Mouse (Mus musculus) myocyte (in vitro differentiated cells): ENCODE measurements around the gene Eif2s2. TPM values are rescaled to one million over a fixed set of nuclear protein-coding genes. Genes with fewer than 3 reads are reported as not detected.
"Not testable (repeated sequence)": the region's sequence is repeated elsewhere in the genome, so short reads cannot be mapped to it uniquely, and the experiment has no call there.

Experiments
- H3K27me3 ChIP-seq: one replicate; pipeline ENCODE4 v1.6.1; 2011; ENCODE audit not compliant: control insufficient read depth, insufficient read depth, insufficient read length
- H3K36me3 ChIP-seq: one replicate; pipeline ENCODE4 v1.6.1; 2011; ENCODE audit not compliant: control insufficient read depth, insufficient read depth
- H3K4me2 ChIP-seq: one replicate; pipeline ENCODE4 v1.6.1; 2011; ENCODE audit warnings: low read depth, control low read depth
- H3K4me3 ChIP-seq: one replicate; pipeline ENCODE4 v1.5.1; 2011; ENCODE audit warnings: mild to moderate bottlenecking, control low read depth, moderate library complexity
- H3K79me2 ChIP-seq: one replicate; pipeline ENCODE4 v1.6.1; 2011; ENCODE audit not compliant: control insufficient read depth, insufficient read depth
- H3ac ChIP-seq: one replicate; pipeline ENCODE4 v1.6.1; 2011; ENCODE audit not compliant: control insufficient read depth, insufficient read length
- CEBPB ChIP-seq: IDR thresholded peaks from 2 replicates; pipeline ENCODE4 v1.6.1; 2011; ENCODE audit warnings: mild to moderate bottlenecking, moderate library complexity; ENCODE audit not compliant: poor library complexity, insufficient read depth, severe bottlenecking
- E2F4 ChIP-seq: IDR thresholded peaks from one replicate; pipeline ENCODE4 v1.6.1; 2011; ENCODE audit warnings: mild to moderate bottlenecking, control low read depth, moderate library complexity; ENCODE audit not compliant: insufficient read depth
- MAX ChIP-seq: IDR thresholded peaks from one replicate; pipeline ENCODE4 v1.6.1; 2011; ENCODE audit warnings: low read depth, mild to moderate bottlenecking, control low read depth
- MYOD1 ChIP-seq, 3 experiments: IDR thresholded peaks; one replicate each; pipeline ENCODE4 v1.6.1; 2011; ENCODE audit warnings: control low read depth in 2 of 3, low read depth in 2 of 3, mild to moderate bottlenecking in 2 of 3, moderate library complexity in 1 of 3; ENCODE audit not compliant: insufficient read length in 2 of 3, control insufficient read depth in 1 of 3
- MYOG ChIP-seq, 3 experiments: IDR thresholded peaks; one replicate each; pipeline ENCODE4 v1.6.1; 2011; ENCODE audit warnings: control low read depth in 2 of 3, low read depth in 2 of 3, mild to moderate bottlenecking in 2 of 3; ENCODE audit not compliant: insufficient read length in 2 of 3, control insufficient read depth in 1 of 3, insufficient read depth in 1 of 3
- POLR2A ChIP-seq: IDR thresholded peaks from one replicate; pipeline ENCODE4 v1.6.1; 2011; ENCODE audit warnings: low read depth, mild to moderate bottlenecking, control low read depth, moderate library complexity; ENCODE audit not compliant: insufficient read length
- POLR2AphosphoS2 ChIP-seq: IDR thresholded peaks from one replicate; pipeline ENCODE4 v1.6.1; 2011; ENCODE audit warnings: low read depth, control low read depth; ENCODE audit not compliant: insufficient read length
- REST ChIP-seq: IDR thresholded peaks from one replicate; pipeline ENCODE4 v1.6.1; 2011; ENCODE audit warnings: mild to moderate bottlenecking, control low read depth, moderate library complexity; ENCODE audit not compliant: insufficient read depth, insufficient read length
- SRF ChIP-seq: IDR thresholded peaks from one replicate; pipeline ENCODE4 v1.6.1; 2011; ENCODE audit warnings: low read depth; ENCODE audit not compliant: control insufficient read depth, insufficient read length
- TCF12 ChIP-seq: IDR thresholded peaks from one replicate; pipeline ENCODE4 v1.6.1; 2011; ENCODE audit warnings: mild to moderate bottlenecking, control low read depth; ENCODE audit not compliant: poor library complexity, insufficient read depth, severe bottlenecking
- TCF3 ChIP-seq: IDR thresholded peaks from one replicate; pipeline ENCODE4 v1.6.1; 2011; ENCODE audit warnings: low read depth, control low read depth; ENCODE audit not compliant: insufficient read length
- USF1 ChIP-seq: IDR thresholded peaks from one replicate; pipeline ENCODE4 v1.6.1; 2011; ENCODE audit warnings: low read depth, mild to moderate bottlenecking, control low read depth, moderate library complexity
- polyA plus RNA-seq: library from polyadenylated mRNA; unstranded; fragments of >200 nt; fragmentation: generic; extraction: Trizol; gene quantifications from one replicate; pipeline ENCODE4 v1.2.1, GENCODE M21; 2012; ENCODE audit warnings: missing spikeins

Gene Eif2s2
- polyA plus RNA-seq, 1 experiment, result 143 TPM

DNA sequence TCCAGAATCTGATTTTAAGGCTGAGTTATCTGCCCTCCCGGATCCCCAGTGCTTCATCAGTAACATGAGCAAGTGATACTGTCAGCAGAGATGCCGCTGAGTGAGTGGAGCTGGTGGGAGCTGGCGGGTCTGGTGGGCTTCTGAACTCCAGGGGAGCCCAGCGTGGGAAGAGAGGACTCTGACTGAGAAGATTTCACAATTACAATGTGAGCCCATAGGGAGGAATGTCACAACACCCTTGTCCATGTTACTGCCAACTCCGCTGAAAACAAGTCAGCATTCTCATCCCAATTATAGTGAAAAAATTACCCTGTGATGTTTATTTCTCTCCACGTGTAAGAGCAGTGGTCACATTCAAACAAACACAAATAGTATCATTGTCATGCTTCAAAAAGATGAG is 43.4 kb upstream of the Eif2s2 start:
- TF ChIP-seq REST, result no peak
- TF ChIP-seq TCF3, result no peak
- TF ChIP-seq MYOG (IDR thresholded peaks at IDR 0.05; ENCODE audit: control insufficient read depth in 1 of 3, insufficient read depth in 1 of 3, insufficient read length in 2 of 3, low read depth in 2 of 3), result no peak
- no peak for TF ChIP-seq USF1
- no peak for TF ChIP-seq POLR2A
- no peak for TF ChIP-seq SRF
- no peak for TF ChIP-seq MAX
- TF ChIP-seq MYOD1 (IDR thresholded peaks at IDR 0.05; ENCODE audit: control insufficient read depth in 1 of 3, insufficient read length in 2 of 3, low read depth in 2 of 3), result no peak
- no peak for TF ChIP-seq E2F4
- TF ChIP-seq TCF12, result no peak
- TF ChIP-seq CEBPB, result no peak
- H3K4me2 ChIP-seq, result no peak overlapping the region
- peaks cover 21% of the 10 kb centered on the region for H3K27me3 ChIP-seq
- no peaks in the 10 kb centered on the region for H3K36me3 ChIP-seq
- no peak overlapping the region for H3ac ChIP-seq
- H3K4me3 ChIP-seq, result no peak overlapping the region
- H3K79me2 ChIP-seq, result no peaks in the 10 kb centered on the region

- H3K4me3 ChIP-seq, result no peak overlapping the region
- TF ChIP-seq POLR2A (no peak), MAX (no peak), TCF3 (no peak), E2F4 (no peak), SRF (no peak), TCF12 (no peak), USF1 (no peak), POLR2AphosphoS2 (no peak)
Measured at GRCm38 (mm10) chr2:154933884-154934283, 41.1 kb upstream of the Eif2s2 start.

DNA sequence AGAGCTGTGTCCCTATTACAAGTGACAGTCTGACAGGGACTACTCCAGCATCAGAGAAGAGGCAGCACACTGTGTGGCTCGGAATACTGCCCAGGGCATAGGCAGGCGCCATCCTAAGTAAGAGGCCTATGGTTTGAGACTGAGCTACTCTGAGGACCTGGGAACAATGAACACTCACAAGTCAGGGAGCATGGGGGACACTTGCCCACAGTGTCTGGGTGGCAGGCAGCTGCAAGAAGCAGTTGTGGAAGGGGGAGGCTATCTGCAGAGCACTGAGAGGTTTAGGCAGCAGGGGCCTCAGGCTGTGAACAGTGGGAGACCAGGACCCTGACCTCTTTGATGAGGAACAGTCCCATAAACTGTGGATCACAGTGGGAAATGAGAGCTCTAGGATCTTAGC is 35.6 kb upstream of the Eif2s2 start:
- Histone ChIP-seq H3K4me3 (no peak overlapping the region), H3K4me2 (no peak overlapping the region), H3ac (no peak overlapping the region), H3K36me3 (no peaks in the 10 kb centered on the region), H3K27me3 (peaks cover 15% of the 10 kb centered on the region), H3K79me2 (no peaks in the 10 kb centered on the region)
- no peak for TF ChIP-seq MAX

More at GRCm38 (mm10) chr2:154933884-154934283, 41.1 kb upstream of the Eif2s2 start:
- H3K36me3 ChIP-seq, result no peaks in the 10 kb centered on the region
- H3ac ChIP-seq, result no peak overlapping the region
- no peaks in the 10 kb centered on the region for H3K79me2 ChIP-seq
- no peak overlapping the region for H3K4me2 ChIP-seq
- peaks cover 26% of the 10 kb centered on the region for H3K27me3 ChIP-seq

- Histone ChIP-seq H3K4me3 (no peak overlapping the region), H3K27me3 (peaks cover 11% of the 10 kb centered on the region), H3K36me3 (no peaks in the 10 kb centered on the region), H3K4me2 (no peak overlapping the region), H3ac (no peak overlapping the region), H3K79me2 (no peaks in the 10 kb centered on the region)
- TF ChIP-seq MAX (no peak), MYOD1 (IDR thresholded peaks at IDR 0.05; ENCODE audit: control insufficient read depth in 1 of 3, insufficient read length in 2 of 3, low read depth in 2 of 3) (no peak), CEBPB (no peak), POLR2AphosphoS2 (no peak), TCF3 (no peak), REST (no peak), MYOG (IDR thresholded peaks at IDR 0.05; ENCODE audit: control insufficient read depth in 1 of 3, insufficient read depth in 1 of 3, insufficient read length in 2 of 3, low read depth in 2 of 3) (no peak), POLR2A (no peak), SRF (no peak), E2F4 (no peak), USF1 (no peak), TCF12 (no peak)
Measured at GRCm38 (mm10) chr2:154926843-154927242, 34.1 kb upstream of the Eif2s2 start.

DNA sequence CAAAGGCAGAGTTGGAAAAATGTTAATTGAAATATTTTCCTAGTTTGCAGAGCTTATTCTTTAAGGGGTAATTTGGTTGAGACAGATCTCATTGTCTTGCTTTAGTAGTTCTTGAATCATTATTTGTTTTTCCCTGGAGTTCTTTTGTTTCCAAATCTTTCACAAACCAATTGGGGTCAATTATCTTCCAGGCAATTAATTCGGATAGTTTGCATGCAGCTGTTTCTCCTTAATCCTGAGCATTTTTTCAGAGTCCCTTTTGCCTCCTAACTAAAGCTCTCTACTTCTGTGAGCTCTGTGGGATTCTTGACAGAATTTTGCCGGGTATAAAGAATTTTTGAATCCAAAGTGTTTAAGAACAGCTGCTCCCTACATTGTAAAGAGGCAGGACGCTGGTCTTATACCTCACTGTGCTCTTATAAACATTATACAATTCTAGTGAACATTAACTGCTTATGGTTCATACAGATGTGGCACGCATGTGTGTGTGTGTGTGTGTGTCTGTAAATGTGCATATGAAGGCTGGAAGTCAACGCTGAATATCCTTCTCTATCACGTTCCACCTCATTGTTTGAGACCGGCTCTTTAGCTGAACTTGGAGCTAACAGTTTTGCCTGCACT is 32.8 kb upstream of the Eif2s2 start:
- TF ChIP-seq CEBPB (no peak), REST (no peak), SRF (no peak)
- H3K27me3 ChIP-seq, result peaks cover 11% of the 10 kb centered on the region
- no peak overlapping the region for H3K4me2 ChIP-seq
- no peaks in the 10 kb centered on the region for H3K79me2 ChIP-seq
- H3K36me3 ChIP-seq, result no peaks in the 10 kb centered on the region
- no peak overlapping the region for H3ac ChIP-seq
- H3K4me3 ChIP-seq, result no peak overlapping the region

DNA sequence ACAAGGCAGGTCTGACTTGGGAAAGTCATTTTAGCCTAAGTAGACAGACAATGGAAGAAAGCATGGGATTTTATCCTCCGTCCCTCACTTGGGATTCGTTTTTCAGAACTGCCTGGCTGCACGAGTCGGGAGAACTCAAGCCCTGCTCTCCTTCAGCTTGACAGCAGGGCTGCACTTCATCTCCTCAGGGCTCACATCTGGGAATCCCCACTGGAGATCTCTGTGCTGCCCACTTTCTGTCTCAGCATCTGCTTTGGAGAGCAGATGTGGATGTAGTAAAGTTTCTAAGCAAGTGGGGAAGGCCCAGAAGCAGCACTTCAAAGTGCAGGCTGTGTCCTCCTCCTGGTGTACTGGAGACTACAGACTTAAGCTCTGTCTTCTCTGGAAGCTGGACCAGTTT is 29.4 kb upstream of the Eif2s2 start:
- H3K4me3 ChIP-seq, H3ac ChIP-seq, H3K79me2 ChIP-seq, H3K36me3 ChIP-seq, H3K4me2 ChIP-seq, H3K27me3 ChIP-seq: not testable (repeated sequence)
